ENCODE assay signal across 9 mouse cellular contexts in the genomic region with DNA sequence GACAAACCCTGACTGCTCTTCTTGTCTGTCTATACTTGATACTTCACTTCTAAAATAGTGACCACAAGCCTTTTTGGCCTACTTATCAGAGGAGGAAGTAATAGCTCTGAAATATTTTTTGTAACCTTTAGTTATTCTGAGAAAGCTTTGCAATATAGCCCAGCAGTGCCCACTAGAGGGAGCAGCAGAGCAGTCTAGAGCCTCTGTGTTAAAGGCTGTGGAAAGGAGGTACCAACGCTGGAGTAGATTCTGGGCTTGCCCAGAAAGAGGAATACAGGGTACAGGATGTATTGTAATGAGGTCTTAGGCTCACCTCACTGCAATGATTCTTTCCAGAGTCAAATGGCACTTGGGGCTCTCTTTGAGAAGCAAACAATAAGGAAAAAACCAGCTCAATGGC.
DNase-seq lines count a peak whose midpoint lies in the region; ATAC-seq and TF ChIP-seq lines count a peak whose summit lies in the region.
"Had no signal": no experiment of that assay in that cellular context is flagged by ENCODE, and none has a peak within 500 bp of the region (broad histone marks: within the 10 kb centered on the region; RNA-seq: fewer than 3 reads in every experiment).

No protein-coding gene starts in this region.

- peak; percentile 12 to 65 for DNase-seq in kidney, adult 8-10 months
- DNase-seq in brain, embryonic 14.5 days (ENCODE audit: low read depth) = peak; percentile 86
- DNase-seq in forebrain, embryonic 10.5 days (ENCODE audit: extremely low spot score, low spot score) = peak; percentile 70
- DNase-seq in induced T-regulatory cell, adult 2 months (ENCODE audit: low read depth) = peak; percentile 1
- DNase-seq in limb, embryonic 10.5 days (ENCODE audit: low spot score) = peak; percentile 73
- no peak for DNase-seq in spleen, postnatal 36 days (ENCODE audit: low spot score in 2 of 2)

- no peaks in the 10 kb centered on the region for H3K27me3 ChIP-seq in kidney, embryonic 16.5 days (ENCODE audit: insufficient read depth, low read length)
- H3K27me3 ChIP-seq in forebrain, embryonic 10.5 days (ENCODE audit: poor library complexity, severe bottlenecking) = no peaks in the 10 kb centered on the region
- 0 out of 2 replicates have a peak, but pooled peaks cover 4% of the 10 kb centered on the region for H3K27me3 ChIP-seq in limb, embryonic 10.5 days (ENCODE audit: low read depth, poor library complexity, severe bottlenecking)
- H3K27me3 ChIP-seq in neural tube, embryonic 15.5 days (replicated peaks) = no peaks in the 10 kb centered on the region
- H3K27me3 ChIP-seq: lung, embryonic 15.5 days had no signal

- H3K27ac ChIP-seq in kidney, embryonic 16.5 days (ENCODE audit: low read length) = no peak overlapping the region
- peak overlapping the region; percentile 5; the same call in 1 of the 2 replicates for H3K27ac ChIP-seq in forebrain, embryonic 10.5 days
- no peak overlapping the region for H3K27ac ChIP-seq in limb, embryonic 10.5 days
- no peak overlapping the region; the same call in 1 of the 2 replicates for H3K27ac ChIP-seq in neural tube, embryonic 15.5 days (replicated peaks)
- H3K27ac ChIP-seq: lung, embryonic 15.5 days had no signal

- peaks cover 15% of the 10 kb centered on the region for H3K4me1 ChIP-seq in kidney, embryonic 16.5 days (ENCODE audit: insufficient read depth, low read length)
- H3K4me1 ChIP-seq in forebrain, embryonic 10.5 days = peaks cover 37% of the 10 kb centered on the region
- peaks cover 50% of the 10 kb centered on the region for H3K4me1 ChIP-seq in limb, embryonic 10.5 days
- peaks cover 7% of the 10 kb centered on the region for H3K4me1 ChIP-seq in neural tube, embryonic 15.5 days
- H3K4me1 ChIP-seq: lung, embryonic 15.5 days had no signal

- H3K4me3 ChIP-seq in kidney, embryonic 16.5 days (ENCODE audit: low read length) = no peak overlapping the region
- no peak overlapping the region for H3K4me3 ChIP-seq in forebrain, embryonic 10.5 days
- H3K4me3 ChIP-seq in limb, embryonic 10.5 days = no peak overlapping the region
- H3K4me3 ChIP-seq in neural tube, embryonic 15.5 days (replicated peaks) = no peak overlapping the region
- H3K4me3 ChIP-seq: lung, embryonic 15.5 days had no signal

- H3K4me2 ChIP-seq in kidney, embryonic 16.5 days (replicated peaks; ENCODE audit: low read depth, low read length) = no peak overlapping the region
- H3K4me2 ChIP-seq in neural tube, embryonic 15.5 days = no peak overlapping the region
- H3K4me2 ChIP-seq: lung, embryonic 15.5 days had no signal

- no peak for ATAC-seq in kidney, embryonic 16.5 days (ENCODE audit: low FRiP score, low TSS enrichment)
- ATAC-seq in neural tube, embryonic 15.5 days (ENCODE audit: low FRiP score) = peak; percentile 85

- TF ChIP-seq POLR2A in brain, embryonic 14.5 days (IDR thresholded peaks at IDR 0.05; ENCODE audit: borderline replicate concordance, extremely low read depth, insufficient read depth, insufficient read length, poor library complexity, severe bottlenecking) = no peak

- no peak overlapping the region for H3K9ac ChIP-seq in kidney, embryonic 16.5 days (replicated peaks; ENCODE audit: low read length)
- no peak overlapping the region for H3K9ac ChIP-seq in neural tube, embryonic 15.5 days (replicated peaks)
- H3K9ac ChIP-seq: lung, embryonic 15.5 days had no signal

- H3K36me3 ChIP-seq in kidney, embryonic 16.5 days (ENCODE audit: insufficient read depth, low read length) = no peaks in the 10 kb centered on the region
- H3K36me3 ChIP-seq in forebrain, embryonic 10.5 days (replicated peaks) = no peaks in the 10 kb centered on the region
- H3K36me3 ChIP-seq in limb, embryonic 10.5 days = no peaks in the 10 kb centered on the region
- no peaks in the 10 kb centered on the region for H3K36me3 ChIP-seq in neural tube, embryonic 15.5 days
- H3K36me3 ChIP-seq: lung, embryonic 15.5 days had no signal

- peak; percentile 81; the same call in 1 of the 2 replicates for TF ChIP-seq CTCF in brain, embryonic 14.5 days (IDR thresholded peaks at IDR 0.05; ENCODE audit: borderline replicate concordance, extremely low read depth, insufficient read depth, insufficient read length)

- 0% methylated on average over 1 of the region's 1 CpGs for WGBS in kidney, embryonic 16.5 days
- 5% methylated on average over 1 of the region's 1 CpGs for WGBS in forebrain, embryonic 10.5 days
- WGBS in limb, embryonic 10.5 days = 21% methylated on average over 1 of the region's 1 CpGs
- 3% methylated on average over 1 of the region's 1 CpGs for WGBS in neural tube, embryonic 15.5 days

- no peaks in the 10 kb centered on the region for H3K9me3 ChIP-seq in kidney, embryonic 16.5 days (ENCODE audit: low read length)
- no peaks in the 10 kb centered on the region for H3K9me3 ChIP-seq in forebrain, embryonic 10.5 days
- no peaks in the 10 kb centered on the region for H3K9me3 ChIP-seq in limb, embryonic 10.5 days (replicated peaks)
- no peaks in the 10 kb centered on the region for H3K9me3 ChIP-seq in neural tube, embryonic 15.5 days (replicated peaks)
- H3K9me3 ChIP-seq: lung, embryonic 15.5 days had no signal

Comparison
In these comparisons a context has a peak if more than half of its experiments do, and no peak if none do; other contexts are left out.
1. DNase-seq: peak in kidney, adult 8-10 months (2 of 2), brain, embryonic 14.5 days (single experiment), forebrain, embryonic 10.5 days (single experiment), induced T-regulatory cell, adult 2 months (single experiment) and limb, embryonic 10.5 days (single experiment); none in spleen, postnatal 36 days (0 of 2).